Mouse (Mus musculus) heart, postnatal 36 days (tissue): Measurements from ENCODE around the gene Kpna1. TPM values are rescaled to one million over a fixed set of nuclear protein-coding genes. Genes with fewer than 3 reads are reported as not detected.
A peak's percentile ranks its signal among the peaks of the same experiment; 100 is the strongest.
"Not testable (repeated sequence)": the region's sequence is repeated elsewhere in the genome, so short reads cannot be mapped to it uniquely, and the experiment has no call there.

ENCODE experiments used
- DNase-seq, 2 experiments: peaks; one replicate each; pipeline ENCODE4 v3.0.0; 2021 to 2022
- intact Hi-C: fragments of 180-260 bp; cut with DNase I; formaldehyde crosslinking; loops from one replicate; pipeline ENCODE4 v1.15.1; 2025
- total RNA-seq, 2 experiments: library from RNA; stranded (reverse); gene quantifications; 2 replicates each; pipeline ENCODE4 v1.2.3; 2021

The Kpna1 gene
- 100 to 1,000 TPM; 121 to 128 TPM for total RNA-seq

- intact Hi-C loops, DNase-seq: not testable (repeated sequence)
Measured at GRCm38 (mm10) chr16:35978450-35978849, at the start of gene Kpna1. TSS of gene Kpna1 (plus strand) at chr16:35978750.

GRCm38 (mm10) chr16:35932179-35933055 is 46.1 kb upstream of the Kpna1 start:
- no peak for DNase-seq
- intact Hi-C loops: no loop called here

- intact Hi-C loops: no loop called here
- DNase-seq: no peak
Measured at GRCm38 (mm10) chr16:35933181-35933580, 45.4 kb upstream of the Kpna1 start.

GRCm38 (mm10) chr16:35938211-35939151 is 40.1 kb upstream of the Kpna1 start, which contains the start of the genes Parp9 and Dtx3l:
TSS of gene Parp9 (plus strand) at chr16:35938470.
TSS of gene Dtx3l (minus strand) at chr16:35939151.
- intact Hi-C loops: loop anchor here (1.0 to 2.0 kb wide), 2 partner anchors 44 to 64 kb away; no protein-coding TSS in a partner anchor
- peak; percentile 72 to 78 for DNase-seq

- intact Hi-C loops: loop anchor here (1.0 to 2.0 kb wide), 2 partner anchors 44 to 65 kb away; no protein-coding TSS in a partner anchor
- peak in 1 of 2 experiments; percentile 55 for DNase-seq
Measured at GRCm38 (mm10) chr16:35939261-35939660, 39.3 kb upstream of the Kpna1 start.

- DNase-seq: peak; percentile 88
- intact Hi-C loops: loop anchor here (1.0 to 10.0 kb wide), 4 partner anchors 43 to 205 kb away; no protein-coding TSS in a partner anchor
Measured at GRCm38 (mm10) chr16:35939690-35940089, 38.9 kb upstream of the Kpna1 start.

- DNase-seq: peak in 1 of 2 experiments; percentile 35
- intact Hi-C loops: loop anchor here (2.0 to 10.0 kb wide), 2 partner anchors 77 to 207 kb away; no protein-coding TSS in a partner anchor
Measured at GRCm38 (mm10) chr16:35941382-35941781, 37.2 kb upstream of the Kpna1 start.

GRCm38 (mm10) chr16:35949264-35949663 is 29.3 kb upstream of the Kpna1 start:
- DNase-seq: peak; percentile 59 to 70
- intact Hi-C loops: loop anchor here (10.0 kb wide), 1 partner anchor 214 kb away; no protein-coding TSS in a partner anchor

GRCm38 (mm10) chr16:35951216-35951615 is 27.3 kb upstream of the Kpna1 start:
- DNase-seq: no peak
- intact Hi-C loops: no loop called here

GRCm38 (mm10) chr16:35952628-35953130 is 25.9 kb upstream of the Kpna1 start:
- intact Hi-C loops: no loop called here
- no peak for DNase-seq

GRCm38 (mm10) chr16:35965991-35966390 is 12.6 kb upstream of the Kpna1 start:
- DNase-seq, intact Hi-C loops: not testable (repeated sequence)

GRCm38 (mm10) chr16:35966411-35967115 is 12.0 kb upstream of the Kpna1 start:
- no peak for DNase-seq
- intact Hi-C loops: no loop called here

- DNase-seq: no peak
- intact Hi-C loops: no loop called here
Measured at GRCm38 (mm10) chr16:35967319-35967718, 11.2 kb upstream of the Kpna1 start.

- no peak for DNase-seq
Measured at GRCm38 (mm10) chr16:35968149-35968548, 10.4 kb upstream of the Kpna1 start.

GRCm38 (mm10) chr16:35974021-35974420 is 4.5 kb upstream of the Kpna1 start:
- no peak for DNase-seq
- intact Hi-C loops: no loop called here

More at GRCm38 (mm10) chr16:35968149-35968548, 10.4 kb upstream of the Kpna1 start:
- intact Hi-C loops: no loop called here

- intact Hi-C loops: loop anchor here (5.0 kb wide), 1 partner anchor 91 kb away; the partner anchor contains the start of genes Ccdc58 and Fam162a
Measured at GRCm38 (mm10) chr16:35981363-35981821, 2.8 kb downstream of the Kpna1 start.

GRCm38 (mm10) chr16:35982506-35982901 is 4.0 kb downstream of the Kpna1 start:
- intact Hi-C loops: loop anchor here (2.0 to 5.0 kb wide), 2 partner anchors 44 to 90 kb away; partner anchors contain the start of genes Ccdc58, Dtx3l, Fam162a and Parp9
- no peak for DNase-seq

More at GRCm38 (mm10) chr16:35981363-35981821, 2.8 kb downstream of the Kpna1 start:
- DNase-seq: peak; percentile 100

- intact Hi-C loops: loop anchor here (2.0 to 5.0 kb wide), 2 partner anchors 44 to 89 kb away; partner anchors contain the start of genes Ccdc58, Dtx3l, Fam162a and Parp9
- DNase-seq: peak; percentile 92 to 95
Measured at GRCm38 (mm10) chr16:35982902-35983516, 4.5 kb downstream of the Kpna1 start.
